Mouse (Mus musculus): Measurements from ENCODE around the gene Ctnnbip1. TPM values are rescaled to one million over a fixed set of nuclear protein-coding genes. Genes with fewer than 3 reads are reported as not detected.

The Ctnnbip1 gene
- polyA plus RNA-seq, 1 experiment, result 35.8 TPM

GRCm38 (mm10) chr4:149491151-149491550 lies 26.9 kb upstream of the Ctnnbip1 start:
- no peak overlapping the region for H3K4me3 ChIP-seq (ENCODE audit: insufficient read depth, low read length)
- H3K27ac ChIP-seq (ENCODE audit: insufficient read depth, low read length), result no peak overlapping the region
- TF ChIP-seq POLR2A (IDR thresholded peaks at IDR 0.05; ENCODE audit: extremely low read depth, insufficient read depth, low read length) (no peak), CTCF (IDR thresholded peaks at IDR 0.05; ENCODE audit: extremely low read depth, insufficient read depth, low read length) (no peak)
- H3K4me1 ChIP-seq (ENCODE audit: control insufficient read depth, insufficient read depth, low read length), result no peaks in the 10 kb centered on the region

- TF ChIP-seq POLR2A (IDR thresholded peaks at IDR 0.05; ENCODE audit: extremely low read depth, insufficient read depth, low read length) (no peak), CTCF (IDR thresholded peaks at IDR 0.05; ENCODE audit: extremely low read depth, insufficient read depth, low read length) (no peak)
- peak overlapping the region; percentile 65 for H3K27ac ChIP-seq (ENCODE audit: insufficient read depth, low read length)
These were observed 21.4 kb upstream of the Ctnnbip1 start for GRCm38 (mm10) chr4:149496612-149497011.

GRCm38 (mm10) chr4:149498901-149499300 lies 19.1 kb upstream of the Ctnnbip1 start:
- no peak for TF ChIP-seq POLR2A (IDR thresholded peaks at IDR 0.05; ENCODE audit: extremely low read depth, insufficient read depth, low read length)
- TF ChIP-seq CTCF (IDR thresholded peaks at IDR 0.05; ENCODE audit: extremely low read depth, insufficient read depth, low read length), result no peak

More at GRCm38 (mm10) chr4:149496612-149497011, 21.4 kb upstream of the Ctnnbip1 start:
- H3K4me3 ChIP-seq (ENCODE audit: insufficient read depth, low read length), result no peak overlapping the region
- H3K4me1 ChIP-seq (ENCODE audit: control insufficient read depth, insufficient read depth, low read length), result no peaks in the 10 kb centered on the region

GRCm38 (mm10) chr4:149499790-149500189 lies 18.2 kb upstream of the Ctnnbip1 start:
- H3K4me3 ChIP-seq (ENCODE audit: insufficient read depth, low read length), result no peak overlapping the region

More at GRCm38 (mm10) chr4:149498901-149499300, 19.1 kb upstream of the Ctnnbip1 start:
- Histone ChIP-seq H3K4me3 (ENCODE audit: insufficient read depth, low read length) (no peak overlapping the region), H3K27ac (ENCODE audit: insufficient read depth, low read length) (no peak overlapping the region), H3K4me1 (ENCODE audit: control insufficient read depth, insufficient read depth, low read length) (no peaks in the 10 kb centered on the region)

GRCm38 (mm10) chr4:149504363-149504762 lies 13.7 kb upstream of the Ctnnbip1 start:
- no peaks in the 10 kb centered on the region for H3K4me1 ChIP-seq (ENCODE audit: control insufficient read depth, insufficient read depth, low read length)
- no peak for TF ChIP-seq POLR2A (IDR thresholded peaks at IDR 0.05; ENCODE audit: extremely low read depth, insufficient read depth, low read length)
- TF ChIP-seq CTCF (IDR thresholded peaks at IDR 0.05; ENCODE audit: extremely low read depth, insufficient read depth, low read length), result no peak
- H3K4me3 ChIP-seq (ENCODE audit: insufficient read depth, low read length), result no peak overlapping the region
- no peak overlapping the region for H3K27ac ChIP-seq (ENCODE audit: insufficient read depth, low read length)

More at GRCm38 (mm10) chr4:149499790-149500189, 18.2 kb upstream of the Ctnnbip1 start:
- H3K27ac ChIP-seq (ENCODE audit: insufficient read depth, low read length), result no peak overlapping the region
- H3K4me1 ChIP-seq (ENCODE audit: control insufficient read depth, insufficient read depth, low read length), result no peaks in the 10 kb centered on the region
- TF ChIP-seq CTCF (IDR thresholded peaks at IDR 0.05; ENCODE audit: extremely low read depth, insufficient read depth, low read length), result no peak
- TF ChIP-seq POLR2A (IDR thresholded peaks at IDR 0.05; ENCODE audit: extremely low read depth, insufficient read depth, low read length), result no peak

GRCm38 (mm10) chr4:149504858-149505257 lies 13.2 kb upstream of the Ctnnbip1 start:
- H3K4me3 ChIP-seq (ENCODE audit: insufficient read depth, low read length), result no peak overlapping the region
- TF ChIP-seq POLR2A (IDR thresholded peaks at IDR 0.05; ENCODE audit: extremely low read depth, insufficient read depth, low read length) (no peak), CTCF (IDR thresholded peaks at IDR 0.05; ENCODE audit: extremely low read depth, insufficient read depth, low read length) (no peak)
- no peak overlapping the region for H3K27ac ChIP-seq (ENCODE audit: insufficient read depth, low read length)

GRCm38 (mm10) chr4:149505261-149505967 lies 12.6 kb upstream of the Ctnnbip1 start:
- TF ChIP-seq POLR2A (IDR thresholded peaks at IDR 0.05; ENCODE audit: extremely low read depth, insufficient read depth, low read length), result no peak
- no peak for TF ChIP-seq CTCF (IDR thresholded peaks at IDR 0.05; ENCODE audit: extremely low read depth, insufficient read depth, low read length)
- no peak overlapping the region for H3K27ac ChIP-seq (ENCODE audit: insufficient read depth, low read length)
- H3K4me3 ChIP-seq (ENCODE audit: insufficient read depth, low read length), result no peak overlapping the region
- H3K4me1 ChIP-seq (ENCODE audit: control insufficient read depth, insufficient read depth, low read length), result no peaks in the 10 kb centered on the region

More at GRCm38 (mm10) chr4:149504858-149505257, 13.2 kb upstream of the Ctnnbip1 start:
- H3K4me1 ChIP-seq (ENCODE audit: control insufficient read depth, insufficient read depth, low read length), result no peaks in the 10 kb centered on the region

GRCm38 (mm10) chr4:149506904-149507303 lies 11.1 kb upstream of the Ctnnbip1 start:
- Histone ChIP-seq H3K4me1 (ENCODE audit: control insufficient read depth, insufficient read depth, low read length) (peaks cover 1% of the 10 kb centered on the region; the same call in 1 of the 2 replicates), H3K27ac (ENCODE audit: insufficient read depth, low read length) (no peak overlapping the region), H3K4me3 (ENCODE audit: insufficient read depth, low read length) (no peak overlapping the region)
- TF ChIP-seq POLR2A (IDR thresholded peaks at IDR 0.05; ENCODE audit: extremely low read depth, insufficient read depth, low read length), result no peak
- no peak for TF ChIP-seq CTCF (IDR thresholded peaks at IDR 0.05; ENCODE audit: extremely low read depth, insufficient read depth, low read length)

GRCm38 (mm10) chr4:149511221-149511646 lies 6.8 kb upstream of the Ctnnbip1 start:
- TF ChIP-seq POLR2A (IDR thresholded peaks at IDR 0.05; ENCODE audit: extremely low read depth, insufficient read depth, low read length), result no peak
- no peak for TF ChIP-seq CTCF (IDR thresholded peaks at IDR 0.05; ENCODE audit: extremely low read depth, insufficient read depth, low read length)
- Histone ChIP-seq H3K27ac (ENCODE audit: insufficient read depth, low read length) (no peak overlapping the region), H3K4me3 (ENCODE audit: insufficient read depth, low read length) (no peak overlapping the region), H3K4me1 (ENCODE audit: control insufficient read depth, insufficient read depth, low read length) (peaks cover 1% of the 10 kb centered on the region; the same call in 1 of the 2 replicates)

GRCm38 (mm10) chr4:149512072-149512471 lies 6.0 kb upstream of the Ctnnbip1 start:
- peaks cover 1% of the 10 kb centered on the region; the same call in 1 of the 2 replicates for H3K4me1 ChIP-seq (ENCODE audit: control insufficient read depth, insufficient read depth, low read length)
- no peak overlapping the region for H3K27ac ChIP-seq (ENCODE audit: insufficient read depth, low read length)
- no peak overlapping the region for H3K4me3 ChIP-seq (ENCODE audit: insufficient read depth, low read length)
- TF ChIP-seq POLR2A (IDR thresholded peaks at IDR 0.05; ENCODE audit: extremely low read depth, insufficient read depth, low read length), result no peak
- no peak for TF ChIP-seq CTCF (IDR thresholded peaks at IDR 0.05; ENCODE audit: extremely low read depth, insufficient read depth, low read length)

All from cortical plate, adult 2 months (tissue).